Mouse (Mus musculus): ENCODE results near the gene Tgm4. TPM values are rescaled to one million over a fixed set of nuclear protein-coding genes. Genes with fewer than 3 reads are reported as not detected.

Tgm4 gene
- under 1 TPM in 1 of 2 experiments, not detected in 1; 0.29 TPM for total RNA-seq (2021)
- long read RNA-seq, experiment 1, partial matches to known transcripts, result 0 of 1 reads
- long read RNA-seq, experiment 1, other reads (novel, unspliced or antisense), result 1 of 1 reads
- long read RNA-seq, experiment 2, result 0 reads

DNA sequence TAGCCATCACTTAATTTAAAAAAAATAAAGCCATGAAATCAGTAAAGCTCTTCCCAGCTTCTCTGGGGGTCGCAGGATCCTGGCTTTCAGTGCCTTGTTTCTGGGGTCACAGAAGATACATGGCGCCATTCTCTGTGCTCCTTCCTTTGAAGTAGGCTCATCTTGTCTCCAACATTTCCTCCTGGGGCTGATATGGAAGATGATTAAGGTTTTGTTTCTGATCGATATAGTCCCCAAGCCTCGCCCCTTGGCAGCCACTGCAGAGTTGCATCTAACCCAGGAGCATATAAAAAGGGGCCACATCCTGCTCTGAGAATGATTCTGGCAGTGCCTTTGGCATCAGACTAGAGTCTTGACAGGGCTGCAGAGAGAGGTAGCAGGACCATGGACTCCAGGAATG is at the start of gene Tgm4:
Gene Tgm4, plus strand, starts transcription at position 301 of the 400 bp plus-strand sequence.
- no peak for DNase-seq (ENCODE audit: low spot score in 2 of 2)

DNA sequence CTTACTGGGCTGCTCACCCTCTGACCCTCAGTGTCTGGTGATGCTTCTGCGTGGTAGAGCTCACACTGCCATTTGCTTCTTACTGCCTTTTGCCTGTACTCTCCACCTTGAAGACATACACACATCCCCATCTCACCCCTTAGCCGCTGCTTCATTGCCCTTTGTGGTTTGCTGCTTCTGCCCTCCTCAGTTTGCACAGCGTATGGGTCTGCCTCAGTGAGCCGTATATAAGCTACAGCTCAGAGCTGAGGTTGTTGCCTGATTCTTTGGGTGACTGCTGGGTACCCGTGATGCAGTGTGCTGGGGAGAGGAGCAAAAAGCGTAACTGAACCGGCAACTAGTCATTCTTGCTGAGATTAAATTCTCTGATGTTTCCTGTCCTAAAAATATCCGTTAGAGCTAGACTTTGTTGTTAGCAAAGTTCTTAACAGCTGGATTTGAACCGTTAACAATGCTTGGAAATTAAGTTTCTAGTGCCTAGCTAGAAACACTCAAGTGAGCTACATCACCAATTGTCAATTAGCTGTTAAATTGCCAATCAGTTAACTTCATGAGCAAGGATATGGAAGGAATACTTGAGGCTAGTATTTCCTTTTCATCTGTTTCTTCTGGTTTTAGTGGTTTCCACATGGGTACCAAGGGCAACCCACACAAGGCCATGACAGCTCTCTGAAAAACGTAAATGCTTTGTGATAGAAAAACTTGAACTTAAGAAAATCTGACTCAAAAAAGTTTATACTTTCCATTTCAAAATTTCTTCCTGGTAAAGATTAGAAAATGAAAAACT is 35.9 kb upstream of the Tgm4 start:
- DNase-seq (ENCODE audit: low spot score in 2 of 2), result no peak

- DNase-seq (ENCODE audit: low spot score in 2 of 2), result no peak
These were observed 35.3 kb upstream of the Tgm4 start for GRCm38 (mm10) chr9:122999193-122999586.

GRCm38 (mm10) chr9:123004718-123005117 is 29.8 kb upstream of the Tgm4 start:
- DNase-seq (ENCODE audit: low spot score in 2 of 2), result no peak

- DNase-seq (ENCODE audit: low spot score in 2 of 2), result no peak
These were observed 28.5 kb upstream of the Tgm4 start for GRCm38 (mm10) chr9:123006071-123006470.

DNA sequence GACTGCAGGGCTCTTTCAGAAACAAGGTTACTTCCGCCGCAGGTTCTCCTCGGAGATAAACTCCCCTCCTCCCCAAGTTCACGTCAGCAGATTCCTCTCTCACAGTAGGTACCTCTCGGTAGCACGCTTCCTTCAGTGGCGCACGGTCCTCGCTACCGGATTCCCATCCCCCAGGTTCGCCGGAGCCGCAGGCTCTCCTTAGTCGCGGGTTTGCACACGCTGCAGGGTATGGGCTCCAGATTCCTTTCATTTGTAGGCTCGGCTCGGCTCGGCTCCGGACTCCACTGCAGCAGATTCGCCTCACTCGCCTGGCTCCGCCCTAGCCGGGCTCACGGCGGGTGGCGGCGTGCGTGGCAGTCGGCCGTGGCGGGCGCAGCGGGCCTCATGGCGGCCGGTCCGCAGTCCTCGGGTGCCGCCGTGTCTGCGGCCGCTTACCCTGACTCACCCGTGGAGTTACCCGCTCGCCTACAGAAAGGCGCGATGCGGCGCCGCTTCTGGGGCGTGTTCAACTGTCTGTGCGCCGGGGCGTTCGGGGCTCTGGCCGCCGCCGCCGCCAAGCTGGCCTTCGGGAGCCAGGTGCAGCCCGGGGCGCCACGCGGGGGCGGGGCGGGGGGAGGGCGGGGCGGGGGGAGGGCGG is 13.4 kb upstream of the Tgm4 start, which contains the start of gene Tmem42:
Gene Tmem42, plus strand, starts transcription at position 332 of the 637 bp plus-strand sequence.
- DNase-seq (ENCODE audit: low spot score in 2 of 2), result peak; percentile 72 to 86

- DNase-seq (ENCODE audit: low spot score in 2 of 2), result no peak
These were observed 12.7 kb upstream of the Tgm4 start for GRCm38 (mm10) chr9:123021636-123022379.

- DNase-seq (ENCODE audit: low spot score in 2 of 2), result no peak
These were observed 10.3 kb upstream of the Tgm4 start for GRCm38 (mm10) chr9:123024201-123024600.

DNA sequence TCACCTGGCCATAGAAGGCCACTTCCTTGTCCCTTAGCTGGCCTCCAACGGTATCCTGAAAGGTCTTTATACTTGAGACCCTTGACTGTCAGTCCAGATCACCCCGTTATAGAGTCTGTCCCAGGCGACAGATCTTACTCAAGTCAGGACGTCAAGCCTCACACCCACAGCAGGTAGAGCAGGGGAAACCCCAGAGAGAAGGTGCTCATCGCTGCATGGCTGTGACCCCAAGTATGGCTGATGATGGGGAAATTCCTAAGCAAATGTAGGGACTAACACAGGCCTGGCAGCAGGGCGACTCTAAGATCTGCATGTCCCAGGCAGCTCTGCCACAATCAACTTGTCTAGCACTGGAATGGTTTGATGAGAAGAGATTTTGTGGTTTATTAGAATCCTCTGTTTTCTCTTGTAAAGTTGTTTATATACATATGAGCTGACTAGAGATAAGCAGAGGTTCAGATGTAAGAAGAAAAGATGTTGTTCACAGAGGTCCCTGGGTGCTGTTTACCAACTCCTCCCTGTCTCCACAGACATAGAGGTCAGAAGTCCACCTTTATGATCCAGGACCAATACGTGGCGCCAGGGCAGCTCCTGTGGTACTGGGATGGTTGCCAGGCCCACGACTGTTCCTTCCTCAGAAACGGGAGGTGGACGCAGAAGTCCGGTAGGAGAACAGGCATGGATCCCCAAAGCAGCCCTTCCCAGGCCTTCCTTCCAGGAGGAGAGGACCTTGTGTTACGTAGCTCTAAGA is 2.9 kb upstream of the Tgm4 start:
- no peak for DNase-seq (ENCODE audit: low spot score in 2 of 2)

GRCm38 (mm10) chr9:123047665-123048064 is 13.1 kb downstream of the Tgm4 start:
- DNase-seq (ENCODE audit: low spot score in 2 of 2), result no peak

- no peak for DNase-seq (ENCODE audit: low spot score in 2 of 2)
These were observed 24.3 kb downstream of the Tgm4 start for GRCm38 (mm10) chr9:123058724-123059292.

GRCm38 (mm10) chr9:123060172-123060571 is 25.6 kb downstream of the Tgm4 start:
- DNase-seq (ENCODE audit: low spot score in 2 of 2), result no peak

- DNase-seq (ENCODE audit: low spot score in 2 of 2), result no peak
These were observed 44.6 kb downstream of the Tgm4 start for GRCm38 (mm10) chr9:123079149-123079548.

DNA sequence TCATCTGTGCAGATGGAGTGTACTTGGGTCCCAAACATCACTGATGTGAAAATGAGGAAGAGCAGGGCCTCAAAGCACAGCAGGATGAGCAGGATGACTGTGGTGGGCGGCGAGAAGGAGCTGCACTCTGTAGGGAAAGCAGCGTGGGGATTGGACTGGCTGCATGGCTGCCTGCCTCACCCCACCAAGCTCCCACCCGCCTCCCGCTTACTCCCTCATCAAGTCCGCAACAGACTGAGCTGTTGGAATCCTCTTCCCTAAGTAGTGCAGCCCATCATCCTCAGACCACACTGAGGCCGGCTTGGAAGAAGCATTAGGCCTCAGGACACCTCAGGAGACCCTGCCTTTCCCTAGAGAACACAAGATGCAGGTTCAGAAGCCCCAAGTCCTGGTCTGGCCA is 45.8 kb downstream of the Tgm4 start:
- DNase-seq (ENCODE audit: low spot score in 2 of 2), result no peak

DNA sequence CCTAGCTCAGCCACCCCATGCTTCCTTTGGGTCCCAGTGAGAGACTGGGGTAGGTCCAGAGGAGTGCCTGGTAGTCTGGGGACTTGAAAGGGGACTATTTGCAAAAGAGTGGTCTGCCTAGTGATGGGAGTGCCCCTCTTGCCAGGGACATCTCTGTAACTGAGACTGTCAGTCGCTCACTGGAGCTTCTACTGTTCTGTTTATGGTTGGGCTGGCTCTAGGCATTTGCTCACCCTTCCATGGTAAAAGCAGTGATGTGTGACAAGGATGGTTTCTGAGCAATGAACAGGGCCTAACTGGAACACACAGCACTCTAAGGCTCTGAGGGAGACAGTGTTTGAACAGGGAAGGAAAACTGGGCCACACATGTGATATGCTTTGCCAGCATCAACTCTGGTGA is 46.3 kb downstream of the Tgm4 start:
- no peak for DNase-seq (ENCODE audit: low spot score in 2 of 2)

- no peak for DNase-seq (ENCODE audit: low spot score in 2 of 2)
These were observed 50.8 kb downstream of the Tgm4 start for GRCm38 (mm10) chr9:123085373-123085772.

DNA sequence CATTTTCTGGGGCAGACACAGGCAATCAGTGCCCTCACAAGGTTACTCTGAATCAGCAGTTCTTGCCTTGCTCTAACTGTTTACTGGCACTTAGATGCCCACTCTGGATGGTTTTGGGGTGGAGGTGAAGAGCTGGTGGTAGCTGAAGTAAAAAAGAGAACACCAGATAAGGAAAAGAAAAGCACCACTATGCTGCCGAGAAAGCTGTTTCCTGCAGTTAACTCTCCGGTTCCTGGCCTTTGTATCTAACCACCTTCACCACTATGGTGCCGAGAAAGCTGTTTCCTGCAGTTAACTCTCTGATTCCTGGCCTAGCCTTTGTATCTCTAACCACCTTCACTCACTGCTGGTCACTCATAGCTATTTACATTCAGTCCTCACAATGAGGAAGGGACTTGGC is 53.0 kb downstream of the Tgm4 start:
- DNase-seq (ENCODE audit: low spot score in 2 of 2), result no peak

GRCm38 (mm10) chr9:123090844-123091243 is 56.3 kb downstream of the Tgm4 start:
- no peak for DNase-seq (ENCODE audit: low spot score in 2 of 2)

GRCm38 (mm10) chr9:123099631-123100455 is 65.3 kb downstream of the Tgm4 start:
- no peak for DNase-seq (ENCODE audit: low spot score in 2 of 2)

- DNase-seq (ENCODE audit: low spot score in 2 of 2), result no peak
These were observed 68.9 kb downstream of the Tgm4 start for GRCm38 (mm10) chr9:123103425-123103824.

All from gastrocnemius, postnatal 4 days (tissue).